Mouse (Mus musculus) cortical plate, adult 2 months (tissue): ENCODE measurements around the gene Pard6b.

Experiments
- CTCF ChIP-seq: fragments of 200-500 bp; IDR thresholded peaks from 2 replicates; pipeline ENCODE4 v1.5.1; 2011; ENCODE audit warnings: mild to moderate bottlenecking, control low read depth, low read length; ENCODE audit not compliant: insufficient read depth; ENCODE audit errors: extremely low read depth
- POLR2A ChIP-seq: fragments of 200-500 bp; IDR thresholded peaks from 2 replicates; pipeline ENCODE4 v1.6.1; 2011; ENCODE audit warnings: mild to moderate bottlenecking, low read length, control low read depth; ENCODE audit not compliant: insufficient read depth; ENCODE audit errors: extremely low read depth

- TF ChIP-seq POLR2A (no peak), CTCF (no peak)
Observed at GRCm38 (mm10) chr2:168070425-168070824, 10.4 kb upstream of the Pard6b start.
